Mouse (Mus musculus): Measurements from ENCODE around the gene Tsc22d4. TPM values are rescaled to one million over a fixed set of nuclear protein-coding genes. Genes with fewer than 3 reads are reported as not detected.

The Tsc22d4 gene
- polyA plus RNA-seq, 1 experiment from 2014 or later = 75.6 TPM

- Histone ChIP-seq H3K36me3 (peaks cover 68% of the 10 kb centered on the region), H3K27ac (replicated peaks) (no peak overlapping the region), H3K4me1 (peaks cover 6% of the 10 kb centered on the region; the same call in 1 of the 2 replicates), H3K27me3 (ENCODE audit: low read depth, poor library complexity, severe bottlenecking) (no peaks in the 10 kb centered on the region), H3K9me3 (replicated peaks) (no peaks in the 10 kb centered on the region), H3K4me3 (no peak overlapping the region)
- WGBS = 45% methylated on average over 10 of the region's 10 CpGs
- DNase-seq (ENCODE audit: low spot score) = peak; percentile 84
Measured at GRCm38 (mm10) chr5:137756882-137757661, 11.5 kb downstream of the Tsc22d4 start.

GRCm38 (mm10) chr5:137757887-137758286, 12.4 kb downstream of the Tsc22d4 start:
- WGBS = 86% methylated on average over 6 of the region's 6 CpGs
- peaks cover 60% of the 10 kb centered on the region for H3K36me3 ChIP-seq

GRCm38 (mm10) chr5:137758921-137759534, 13.5 kb downstream of the Tsc22d4 start:
- peaks cover 49% of the 10 kb centered on the region for H3K36me3 ChIP-seq
- WGBS = 90% methylated on average over 19 of the region's 19 CpGs
- no peak overlapping the region for H3K27ac ChIP-seq (replicated peaks)
- no peak for DNase-seq (ENCODE audit: low spot score)
- no peaks in the 10 kb centered on the region for H3K27me3 ChIP-seq (ENCODE audit: low read depth, poor library complexity, severe bottlenecking)
- no peaks in the 10 kb centered on the region for H3K9me3 ChIP-seq (replicated peaks)
- H3K4me1 ChIP-seq = peaks cover 6% of the 10 kb centered on the region; the same call in 1 of the 2 replicates
- H3K4me3 ChIP-seq = no peak overlapping the region

More at GRCm38 (mm10) chr5:137757887-137758286, 12.4 kb downstream of the Tsc22d4 start:
- Histone ChIP-seq H3K4me1 (peaks cover 6% of the 10 kb centered on the region; the same call in 1 of the 2 replicates), H3K27me3 (ENCODE audit: low read depth, poor library complexity, severe bottlenecking) (no peaks in the 10 kb centered on the region), H3K4me3 (no peak overlapping the region), H3K9me3 (replicated peaks) (no peaks in the 10 kb centered on the region), H3K27ac (replicated peaks) (no peak overlapping the region)
- DNase-seq (ENCODE audit: low spot score) = no peak

GRCm38 (mm10) chr5:137759971-137760412, 14.5 kb downstream of the Tsc22d4 start:
- Histone ChIP-seq H3K4me3 (no peak overlapping the region), H3K9me3 (replicated peaks) (no peaks in the 10 kb centered on the region), H3K27me3 (ENCODE audit: low read depth, poor library complexity, severe bottlenecking) (no peaks in the 10 kb centered on the region), H3K36me3 (peaks cover 44% of the 10 kb centered on the region), H3K4me1 (peaks cover 13% of the 10 kb centered on the region), H3K27ac (replicated peaks) (peak overlapping the region; percentile 24; the same call in 1 of the 2 replicates)
- WGBS = 34% methylated on average over 4 of the region's 4 CpGs
- peak; percentile 77 for DNase-seq (ENCODE audit: low spot score)

- 54% methylated on average over 9 of the region's 9 CpGs for WGBS
- H3K27ac ChIP-seq (replicated peaks) = 0 out of 2 replicates have a peak overlapping the region, but pooled peaks have one; percentile 28
Measured at GRCm38 (mm10) chr5:137764609-137765340, 19.2 kb downstream of the Tsc22d4 start.

GRCm38 (mm10) chr5:137766270-137766669, 20.7 kb downstream of the Tsc22d4 start:
- DNase-seq (ENCODE audit: low spot score) = no peak
- no peak overlapping the region for H3K4me3 ChIP-seq
- peaks cover 20% of the 10 kb centered on the region for H3K4me1 ChIP-seq

More at GRCm38 (mm10) chr5:137764609-137765340, 19.2 kb downstream of the Tsc22d4 start:
- Histone ChIP-seq H3K9me3 (replicated peaks) (no peaks in the 10 kb centered on the region), H3K4me1 (peaks cover 23% of the 10 kb centered on the region), H3K4me3 (no peak overlapping the region), H3K27me3 (ENCODE audit: low read depth, poor library complexity, severe bottlenecking) (no peaks in the 10 kb centered on the region), H3K36me3 (0 out of 2 replicates have a peak, but pooled peaks cover 3% of the 10 kb centered on the region)
- DNase-seq (ENCODE audit: low spot score) = no peak

GRCm38 (mm10) chr5:137768475-137768874, 22.9 kb downstream of the Tsc22d4 start:
- WGBS = 46% methylated on average over 1 of the region's 1 CpGs
- no peak for DNase-seq (ENCODE audit: low spot score)
- no peaks in the 10 kb centered on the region for H3K36me3 ChIP-seq
- no peaks in the 10 kb centered on the region for H3K9me3 ChIP-seq (replicated peaks)
- no peak overlapping the region for H3K27ac ChIP-seq (replicated peaks)
- H3K4me1 ChIP-seq = peaks cover 20% of the 10 kb centered on the region
- no peaks in the 10 kb centered on the region for H3K27me3 ChIP-seq (ENCODE audit: low read depth, poor library complexity, severe bottlenecking)
- H3K4me3 ChIP-seq = no peak overlapping the region

More at GRCm38 (mm10) chr5:137766270-137766669, 20.7 kb downstream of the Tsc22d4 start:
- Histone ChIP-seq H3K27ac (replicated peaks) (no peak overlapping the region), H3K27me3 (ENCODE audit: low read depth, poor library complexity, severe bottlenecking) (no peaks in the 10 kb centered on the region), H3K9me3 (replicated peaks) (no peaks in the 10 kb centered on the region), H3K36me3 (no peaks in the 10 kb centered on the region)
- WGBS = 55% methylated on average over 3 of the region's 3 CpGs

- H3K27ac ChIP-seq (replicated peaks) = no peak overlapping the region
- peaks cover 14% of the 10 kb centered on the region for H3K4me1 ChIP-seq
- WGBS = 44% methylated on average over 2 of the region's 2 CpGs
- H3K27me3 ChIP-seq (ENCODE audit: low read depth, poor library complexity, severe bottlenecking) = no peaks in the 10 kb centered on the region
- H3K9me3 ChIP-seq (replicated peaks) = no peaks in the 10 kb centered on the region
- DNase-seq (ENCODE audit: low spot score) = peak; percentile 52
- H3K36me3 ChIP-seq = no peaks in the 10 kb centered on the region
- no peak overlapping the region for H3K4me3 ChIP-seq
Measured at GRCm38 (mm10) chr5:137770709-137771108, 25.2 kb downstream of the Tsc22d4 start.

GRCm38 (mm10) chr5:137772755-137773154, 27.2 kb downstream of the Tsc22d4 start:
- no peaks in the 10 kb centered on the region for H3K27me3 ChIP-seq (ENCODE audit: low read depth, poor library complexity, severe bottlenecking)
- H3K27ac ChIP-seq (replicated peaks) = no peak overlapping the region
- H3K4me1 ChIP-seq = peaks cover 13% of the 10 kb centered on the region
- H3K36me3 ChIP-seq = no peaks in the 10 kb centered on the region
- no peak overlapping the region for H3K4me3 ChIP-seq
- H3K9me3 ChIP-seq (replicated peaks) = no peaks in the 10 kb centered on the region
- DNase-seq (ENCODE audit: low spot score) = no peak

GRCm38 (mm10) chr5:137775587-137776290, 30.2 kb downstream of the Tsc22d4 start:
- DNase-seq (ENCODE audit: low spot score) = no peak
- H3K4me1 ChIP-seq = peaks cover 20% of the 10 kb centered on the region
- peaks cover 8% of the 10 kb centered on the region for H3K36me3 ChIP-seq
- no peaks in the 10 kb centered on the region for H3K9me3 ChIP-seq (replicated peaks)
- H3K27ac ChIP-seq (replicated peaks) = no peak overlapping the region
- 92% methylated on average over 2 of the region's 2 CpGs for WGBS
- H3K4me3 ChIP-seq = no peak overlapping the region
- H3K27me3 ChIP-seq (ENCODE audit: low read depth, poor library complexity, severe bottlenecking) = no peaks in the 10 kb centered on the region

GRCm38 (mm10) chr5:137776408-137776918, 30.9 kb downstream of the Tsc22d4 start:
- H3K27me3 ChIP-seq (ENCODE audit: low read depth, poor library complexity, severe bottlenecking) = no peaks in the 10 kb centered on the region

More at GRCm38 (mm10) chr5:137776408-137776918, 30.9 kb downstream of the Tsc22d4 start:
- Histone ChIP-seq H3K9me3 (replicated peaks) (no peaks in the 10 kb centered on the region), H3K27ac (replicated peaks) (no peak overlapping the region), H3K4me1 (peaks cover 21% of the 10 kb centered on the region), H3K4me3 (no peak overlapping the region), H3K36me3 (peaks cover 16% of the 10 kb centered on the region)
- no peak for DNase-seq (ENCODE audit: low spot score)
- WGBS = 49% methylated on average over 5 of the region's 5 CpGs
